Mouse (Mus musculus): ENCODE data around the gene Tmem200a.
"Not testable (repeated sequence)": the region's sequence is repeated elsewhere in the genome, so short reads cannot be mapped to it uniquely, and the experiment has no call there.

The Tmem200a gene

DNA sequence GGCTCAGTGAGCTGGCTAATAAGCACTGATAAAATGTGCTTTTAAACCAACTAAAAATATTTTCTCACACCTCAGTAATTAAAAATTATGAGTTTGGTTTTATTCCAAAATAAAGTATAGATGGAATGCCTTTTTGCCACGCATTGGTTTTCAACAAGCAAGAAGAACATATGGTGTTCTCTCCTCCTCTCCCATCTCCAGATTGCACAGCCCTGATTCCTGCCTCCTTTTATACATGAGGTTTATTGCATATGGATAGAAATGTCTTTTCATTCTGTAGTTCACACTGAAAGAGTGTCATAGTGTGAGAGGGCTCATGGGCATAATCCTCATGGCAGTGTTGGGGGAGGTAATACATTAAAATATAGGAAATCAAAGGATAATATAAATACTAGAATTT is 96.2 kb downstream of the Tmem200a start:
- no peak for DNase-seq (ENCODE audit: low read depth, low spot score)

DNA sequence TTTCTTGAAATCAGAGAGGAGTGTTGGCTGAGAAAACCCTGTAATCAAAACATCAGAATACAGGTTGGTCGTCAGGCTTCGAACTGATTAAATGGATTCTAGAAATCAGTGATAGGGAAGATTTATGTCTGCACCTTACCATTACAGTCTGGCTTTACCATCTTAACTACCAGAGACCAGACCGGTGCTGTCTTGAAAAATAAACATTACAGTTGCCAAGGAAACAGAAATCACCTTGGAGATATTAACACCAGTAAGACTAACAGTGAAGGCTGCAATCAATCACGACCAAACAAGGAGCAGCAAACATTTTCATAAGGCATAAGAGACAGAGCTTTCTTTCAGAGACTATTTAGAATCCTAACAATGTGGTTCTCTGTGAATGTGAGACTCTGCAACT is 116.0 kb downstream of the Tmem200a start:
- DNase-seq (ENCODE audit: low read depth, low spot score) = no peak

- no peak for DNase-seq (ENCODE audit: low read depth, low spot score)
These were observed 117.8 kb downstream of the Tmem200a start for GRCm38 (mm10) chr10:25961066-25961465.

DNA sequence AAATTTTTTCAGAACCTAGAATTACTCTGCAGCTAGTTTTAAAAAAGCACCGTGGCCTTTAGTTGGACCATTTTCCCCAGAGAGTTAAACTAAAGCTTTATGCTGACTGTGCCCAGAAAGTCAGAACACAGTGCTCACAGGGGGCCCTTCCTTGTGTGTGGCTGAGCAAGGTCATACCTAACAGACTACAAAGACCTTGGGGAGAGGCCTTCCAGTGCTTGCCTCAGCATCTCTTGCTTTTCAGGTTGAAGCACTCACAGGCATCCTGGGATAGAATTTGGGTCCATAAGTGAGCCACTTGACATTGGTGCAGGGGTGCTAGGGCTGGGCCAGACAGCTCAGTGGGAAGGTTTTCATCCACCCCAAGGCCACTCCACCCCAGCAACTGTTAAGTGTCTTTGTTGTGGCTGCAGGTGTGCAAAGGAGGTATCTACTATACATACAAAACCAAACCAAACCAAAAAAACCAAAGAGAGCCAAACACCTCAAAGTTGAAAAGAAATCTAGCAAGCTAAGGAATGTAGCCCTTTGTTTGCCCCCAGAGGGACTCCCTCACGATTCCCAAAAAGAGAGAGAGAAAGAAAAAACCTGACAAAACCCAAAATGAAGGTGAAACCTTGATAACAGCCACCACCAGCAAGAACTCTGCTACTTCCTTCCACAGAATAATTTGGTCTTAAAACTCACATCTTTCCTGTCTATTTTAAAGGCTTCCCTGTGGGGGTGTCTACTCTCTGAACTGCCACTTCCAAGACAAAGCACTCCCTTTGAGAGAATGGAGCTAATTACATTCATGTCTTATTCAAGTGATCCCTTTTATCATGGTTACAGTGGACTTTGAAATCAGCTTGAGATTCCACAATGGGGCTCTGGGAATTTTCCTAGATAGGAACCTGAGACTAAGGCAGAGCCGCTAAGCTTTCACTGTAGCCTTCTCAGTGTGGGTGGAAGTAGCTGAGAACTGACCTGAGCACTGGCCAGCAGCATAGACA is 119.8 kb downstream of the Tmem200a start:
- DNase-seq (ENCODE audit: low read depth, low spot score) = no peak

DNA sequence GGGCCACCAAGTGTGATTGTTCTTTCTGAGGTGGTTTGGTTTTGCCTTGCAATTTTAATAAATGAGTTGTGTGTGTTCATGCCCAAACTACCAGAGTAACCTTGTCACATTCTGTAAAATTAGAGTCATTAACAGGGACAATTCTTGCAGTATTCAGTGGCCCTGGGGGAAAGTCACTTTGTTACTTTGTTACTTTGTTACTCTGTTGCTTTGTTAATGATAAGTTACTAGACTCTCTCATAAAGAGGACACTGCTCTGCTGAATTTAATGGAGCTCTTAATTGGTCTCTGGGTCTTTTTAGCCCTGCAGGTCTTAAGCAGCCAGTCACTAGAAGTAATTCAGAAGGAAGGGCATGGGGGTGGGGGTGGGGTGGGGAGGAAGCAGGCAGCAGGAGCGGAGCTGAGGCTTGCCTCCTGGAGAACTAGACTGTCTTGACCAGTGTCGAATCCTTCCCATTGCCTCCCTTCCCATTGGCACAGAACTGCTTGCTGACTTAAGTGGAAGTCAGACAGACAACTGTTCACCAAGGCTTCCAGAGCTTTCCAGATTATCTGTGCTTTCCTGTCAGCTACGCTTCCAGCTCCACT is 124.1 kb downstream of the Tmem200a start:
- no peak for DNase-seq (ENCODE audit: low read depth, low spot score)

DNA sequence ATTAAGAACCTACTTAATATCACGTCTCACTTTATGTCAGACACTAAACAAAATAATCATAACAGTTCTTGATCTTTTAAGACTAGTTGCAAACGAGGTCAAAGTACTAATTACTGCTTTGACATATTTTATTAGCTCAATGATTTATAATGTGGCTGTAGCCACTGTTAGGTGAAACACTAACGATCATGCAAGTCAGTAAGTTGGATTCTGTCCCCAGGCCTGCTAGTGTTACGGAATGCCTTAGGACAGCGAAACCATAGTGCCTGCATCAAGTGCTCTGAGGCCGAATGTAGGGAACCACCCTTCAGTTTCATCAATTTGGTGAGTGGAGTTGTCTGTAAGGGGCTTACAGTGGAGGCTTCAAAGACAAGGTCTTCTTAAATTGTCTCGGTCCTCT is 126.0 kb downstream of the Tmem200a start:
- DNase-seq (ENCODE audit: low read depth, low spot score) = no peak

DNA sequence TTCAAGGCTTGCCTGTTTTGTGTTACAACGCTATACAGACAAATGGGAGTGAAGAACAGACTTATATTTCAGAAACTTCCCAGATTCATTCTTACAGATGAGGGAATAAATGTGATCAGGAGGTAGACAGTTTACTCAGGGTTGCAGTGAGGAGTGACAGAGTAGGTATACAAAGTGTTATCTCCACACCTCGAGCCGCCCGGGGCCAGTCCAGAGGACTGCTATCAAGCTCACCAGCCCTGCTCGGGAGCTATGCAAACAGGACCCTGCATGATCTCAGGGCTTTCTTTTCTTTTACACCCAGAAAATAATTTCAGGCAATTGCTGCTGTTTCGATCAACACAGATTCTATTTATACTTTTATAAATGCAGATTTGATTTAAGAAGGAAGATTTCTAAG is 126.7 kb downstream of the Tmem200a start:
- no peak for DNase-seq (ENCODE audit: low read depth, low spot score)

DNA sequence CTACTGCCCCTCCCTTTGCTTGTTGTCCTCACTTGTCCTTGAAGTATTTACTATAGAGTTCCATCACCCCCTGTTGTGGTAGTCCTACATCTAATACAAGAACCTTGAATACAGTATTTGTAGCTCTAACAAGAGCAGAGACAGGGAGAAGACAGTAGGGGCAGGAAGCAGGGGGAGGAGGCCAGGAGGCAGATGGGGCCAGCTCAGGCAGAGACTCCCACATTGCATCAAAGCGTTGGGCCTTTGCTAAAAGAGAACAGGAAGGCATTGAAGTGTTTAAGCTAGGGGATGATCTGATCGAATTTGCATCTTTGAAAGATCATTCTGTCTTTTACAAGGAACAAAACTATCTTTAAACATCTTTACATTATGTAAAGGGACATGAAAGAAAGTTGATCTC is 133.0 kb downstream of the Tmem200a start:
- DNase-seq (ENCODE audit: low read depth, low spot score) = no peak

DNA sequence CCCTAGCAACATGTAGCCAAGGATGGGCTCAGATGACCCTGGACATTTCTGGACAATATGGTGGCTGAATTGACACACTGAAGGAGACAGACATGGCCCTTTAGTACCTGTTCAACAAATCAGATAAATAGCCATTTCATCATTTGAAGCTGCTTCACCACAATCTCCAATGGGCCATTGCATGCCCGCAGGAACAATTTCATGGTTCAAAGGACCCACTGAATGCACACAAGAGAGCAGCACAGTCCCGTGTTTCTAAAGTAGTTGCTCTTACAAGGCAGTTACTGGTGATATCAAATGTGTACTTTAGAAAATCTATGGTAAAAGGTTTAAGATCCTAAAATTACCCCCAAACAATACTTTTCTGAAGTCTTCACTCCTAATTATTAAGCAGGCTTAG is 134.2 kb downstream of the Tmem200a start:
- DNase-seq (ENCODE audit: low read depth, low spot score) = no peak

DNA sequence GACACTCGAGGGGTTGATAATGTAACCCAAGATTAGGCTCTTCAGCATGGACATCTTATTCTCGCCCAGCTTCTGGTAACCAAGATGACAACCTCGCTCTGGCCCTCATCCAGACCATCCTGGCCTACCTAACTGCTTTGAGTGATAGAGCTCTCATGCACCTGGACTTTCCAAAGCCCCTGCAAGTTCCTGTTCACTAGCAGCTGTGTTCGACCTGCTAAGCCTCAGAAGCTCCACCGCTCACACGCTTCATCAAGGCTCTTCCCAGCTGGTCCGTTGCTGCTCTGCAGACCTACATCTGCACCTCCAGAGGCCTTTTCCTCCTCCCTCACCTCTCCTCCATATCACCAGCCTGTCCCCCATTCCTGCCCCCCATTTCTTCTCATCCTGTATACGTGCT is 147.1 kb downstream of the Tmem200a start:
- DNase-seq (ENCODE audit: low read depth, low spot score) = no peak

DNA sequence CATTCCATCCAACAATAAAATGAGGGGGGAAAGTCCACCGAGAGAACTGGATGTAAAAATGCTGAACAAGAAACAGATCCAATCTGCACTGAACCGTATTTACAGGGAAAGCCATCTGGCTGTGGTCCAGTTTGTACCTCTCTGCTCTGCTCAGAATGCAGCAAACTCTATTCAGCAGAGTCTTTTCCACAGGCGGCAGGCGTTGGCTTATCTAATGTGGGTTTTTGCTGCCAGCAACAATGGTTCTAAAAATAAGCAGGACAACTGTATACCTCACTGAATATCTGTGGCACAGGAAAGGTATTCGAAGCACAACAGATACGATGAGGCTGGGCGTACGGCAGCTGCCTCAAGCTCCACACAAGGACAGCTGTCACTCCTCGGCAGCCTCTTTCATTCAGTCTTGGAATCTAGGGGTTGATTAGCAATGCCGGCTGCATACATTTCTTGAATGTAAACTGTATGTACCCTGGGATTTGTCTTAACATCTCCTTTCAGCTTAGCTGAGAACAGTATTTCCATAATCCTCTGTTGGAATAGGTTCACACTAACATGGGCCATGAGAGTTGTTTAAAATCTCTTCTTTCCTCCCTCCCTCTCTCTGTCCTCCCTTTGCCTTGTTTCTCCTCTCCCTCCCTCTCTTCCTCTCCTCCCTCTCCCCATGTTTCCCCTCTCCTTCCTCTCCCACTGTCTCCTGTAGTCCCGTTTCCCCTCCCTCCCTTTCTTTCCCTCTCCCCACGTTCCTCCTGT is 149.3 kb downstream of the Tmem200a start:
- no peak for DNase-seq (ENCODE audit: low read depth, low spot score)

- no peak for DNase-seq (ENCODE audit: low read depth, low spot score)
These were observed 149.9 kb downstream of the Tmem200a start for GRCm38 (mm10) chr10:25928861-25929368.

- DNase-seq (ENCODE audit: low read depth, low spot score) = no peak
These were observed 150.4 kb downstream of the Tmem200a start for GRCm38 (mm10) chr10:25928448-25928786.

DNA sequence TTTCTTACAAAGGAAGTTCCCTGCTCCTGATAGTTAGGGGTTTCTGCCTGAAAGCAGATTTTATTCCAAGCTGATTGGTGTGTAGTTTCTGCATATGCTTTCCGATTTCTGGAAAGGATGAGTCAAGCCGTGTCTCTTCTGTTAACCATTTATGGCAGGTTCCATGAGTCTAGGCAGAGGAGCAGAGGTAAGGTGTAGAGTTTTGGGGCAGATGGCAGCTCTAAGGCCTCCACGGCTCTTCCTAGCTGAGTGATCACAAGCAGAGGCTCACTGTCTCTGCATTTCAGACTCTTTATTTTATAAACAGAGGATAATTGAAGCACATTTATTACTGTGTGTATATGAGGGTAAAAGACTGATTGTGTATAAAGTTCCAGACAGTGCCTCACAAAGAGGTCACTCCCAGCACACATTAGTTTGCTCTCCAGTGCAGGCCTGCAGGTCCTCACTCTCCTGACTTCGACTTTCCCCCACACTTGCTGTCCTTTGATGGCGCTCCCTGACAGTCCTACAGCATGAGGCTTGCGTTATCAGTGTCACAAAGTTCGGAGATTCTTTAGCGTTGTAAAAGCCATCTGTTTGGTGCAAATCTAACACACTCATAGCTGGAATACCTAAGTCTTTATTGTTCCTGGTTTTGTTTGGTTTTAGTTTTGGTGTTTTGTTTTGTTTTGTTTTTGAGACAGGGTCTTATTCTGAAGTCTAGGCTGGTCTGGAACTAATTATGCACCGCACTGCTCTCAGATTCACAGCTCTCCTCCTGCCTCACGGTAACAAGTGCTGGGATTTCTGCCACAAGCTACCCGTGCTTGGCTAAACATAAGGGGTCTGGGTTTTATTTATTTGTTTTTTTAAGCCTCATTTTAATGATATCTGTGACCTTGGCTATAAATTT is 151.1 kb downstream of the Tmem200a start:
- DNase-seq (ENCODE audit: low read depth, low spot score) = no peak

DNA sequence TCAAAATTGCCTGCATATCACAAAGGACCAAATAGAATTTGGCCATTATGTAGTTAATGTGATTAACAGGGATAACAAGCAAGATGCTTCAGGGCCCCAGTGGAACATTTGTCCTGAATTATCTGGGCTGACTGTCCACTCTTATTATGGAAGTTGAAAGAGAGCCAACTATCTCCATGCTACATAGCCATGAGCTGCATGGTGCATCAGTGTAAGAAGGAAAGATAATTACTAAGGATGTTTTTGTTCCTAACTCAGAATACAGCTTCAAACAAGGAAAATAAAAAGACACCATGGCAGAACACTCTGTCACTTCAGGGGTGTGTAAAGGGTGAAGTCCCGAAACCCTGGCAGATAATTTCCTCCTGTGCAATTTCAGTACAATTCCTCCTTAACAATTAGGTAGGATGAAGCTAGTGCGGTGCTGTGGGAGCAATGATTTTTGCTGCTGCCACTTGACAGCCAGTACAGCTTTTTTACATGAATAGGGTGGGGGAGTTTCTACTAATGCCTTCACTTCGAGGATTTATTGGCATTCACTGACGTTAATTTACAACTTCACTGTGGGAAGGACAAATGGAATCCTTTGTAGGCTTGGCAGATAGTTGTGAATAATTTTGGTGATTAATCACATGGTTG is 158.1 kb downstream of the Tmem200a start:
- DNase-seq (ENCODE audit: low read depth, low spot score) = no peak

- DNase-seq (ENCODE audit: low read depth, low spot score) = no peak
These were observed 160.7 kb downstream of the Tmem200a start for GRCm38 (mm10) chr10:25918103-25918502.

- DNase-seq (ENCODE audit: low read depth, low spot score) = no peak
These were observed 168.6 kb downstream of the Tmem200a start for GRCm38 (mm10) chr10:25910270-25910669.

DNA sequence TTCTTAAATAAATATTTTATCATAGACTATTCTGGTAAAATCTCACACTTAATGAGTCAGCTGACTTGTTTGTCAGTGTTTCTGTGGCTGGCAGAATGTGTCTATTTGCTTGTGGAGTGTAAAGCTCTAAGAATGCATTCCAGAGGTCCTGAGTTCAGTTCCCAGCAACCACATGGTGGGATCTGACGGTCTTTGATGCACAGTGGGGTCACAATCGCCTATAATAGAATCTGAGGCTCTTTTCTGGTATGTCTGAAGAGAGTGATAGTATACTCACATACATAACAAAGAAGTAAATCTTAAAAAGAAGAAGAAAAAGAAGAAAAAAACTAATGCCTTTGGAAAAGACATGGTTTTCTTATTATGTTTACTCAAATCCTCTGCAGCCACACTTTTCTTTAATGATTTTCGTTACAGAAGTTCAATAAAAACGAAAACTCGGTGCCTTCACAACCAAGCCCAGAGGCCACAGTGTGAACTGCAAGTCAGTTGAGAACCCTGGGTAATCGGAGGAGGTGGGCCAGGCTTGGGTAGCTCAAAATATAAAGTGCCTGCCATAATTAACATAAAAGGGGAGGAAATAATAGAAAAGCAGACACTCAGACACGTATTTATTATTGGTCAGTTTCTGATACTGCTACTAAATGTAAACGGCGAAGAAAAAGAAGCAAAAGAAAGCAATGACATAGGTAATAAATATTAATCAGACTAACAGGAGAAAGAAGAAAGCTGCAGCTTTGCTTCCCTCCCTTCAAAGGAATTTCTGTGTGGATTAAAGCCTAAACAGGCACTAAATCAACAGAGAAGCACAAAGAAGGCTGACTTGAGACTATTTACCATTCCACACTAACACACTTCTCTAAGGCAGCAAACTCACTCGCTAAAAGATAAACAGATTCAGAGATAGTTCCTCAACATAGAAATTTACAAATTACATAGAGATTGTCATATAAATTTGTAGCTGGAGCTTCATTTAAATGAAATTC is 170.5 kb downstream of the Tmem200a start:
- DNase-seq (ENCODE audit: low read depth, low spot score) = no peak

- DNase-seq (ENCODE audit: low read depth, low spot score) = not testable (repeated sequence)
These were observed 184.7 kb downstream of the Tmem200a start for GRCm38 (mm10) chr10:25894126-25894525.
